Mouse (Mus musculus) ES-E14 (cell line): ENCODE results near the gene Serinc3. TPM values are rescaled to one million over a fixed set of nuclear protein-coding genes. Genes with fewer than 3 reads are reported as not detected.

ENCODE experiments used
- DNase-seq: peaks from one replicate; pipeline ENCODE4 v3.0.0-alpha.2; 2013; ENCODE audit warnings: low read depth, low spot score
- H3K27ac ChIP-seq: 2 replicates; pipeline ENCODE4 v1.5.1; 2012; ENCODE audit warnings: low read depth, mild to moderate bottlenecking, low read length, moderate library complexity, mixed read lengths; ENCODE audit not compliant: poor library complexity, insufficient read depth, severe bottlenecking
- H3K36me3 ChIP-seq: 2 replicates; pipeline ENCODE4 v1.6.1; 2012; ENCODE audit warnings: mild to moderate bottlenecking, low read length, moderate library complexity, mixed read lengths; ENCODE audit not compliant: control insufficient read depth, poor library complexity, insufficient read depth, severe bottlenecking
- H3K4me1 ChIP-seq, 2 experiments: fragments of 150-350 bp in 1 of 2; sonication (generic) in 1 of 2; 2 replicates each; pipeline ENCODE4 v1.6.1; 2012; ENCODE audit warnings: low read length in 2 of 2, mild to moderate bottlenecking in 1 of 2, mixed read lengths in 1 of 2; ENCODE audit not compliant: control insufficient read depth in 2 of 2, insufficient read depth in 2 of 2, poor library complexity in 1 of 2
- H3K4me3 ChIP-seq, 2 experiments: fragments of 150-350 bp in 1 of 2; sonication (generic) in 1 of 2; 2 replicates each; pipeline ENCODE4 v1.5.1; 2012; ENCODE audit warnings: low read length in 2 of 2, low read depth in 1 of 2, mild to moderate bottlenecking in 1 of 2, mixed read lengths in 1 of 2; ENCODE audit not compliant: insufficient read depth in 1 of 2, poor library complexity in 1 of 2, severe bottlenecking in 1 of 2
- H3K9ac ChIP-seq: 2 replicates; pipeline ENCODE4 v1.6.1; 2012; ENCODE audit warnings: low read depth, mild to moderate bottlenecking, low read length, mixed read lengths; ENCODE audit not compliant: poor library complexity, insufficient read depth, severe bottlenecking
- H3K9me3 ChIP-seq: fragments of 150-350 bp; sonication (generic); 2 replicates; pipeline ENCODE4 v1.6.1; 2012; ENCODE audit warnings: low read depth, mild to moderate bottlenecking, low read length; ENCODE audit not compliant: control insufficient read depth, insufficient read depth
- CHD2 ChIP-seq: IDR thresholded peaks from 2 replicates; pipeline ENCODE4 v1.6.1; 2014; ENCODE audit warnings: mild to moderate bottlenecking, low read depth, low read length, inconsistent platforms
- HCFC1 ChIP-seq: IDR thresholded peaks from 2 replicates; pipeline ENCODE4 v1.6.1; 2012; ENCODE audit warnings: low read length, inconsistent platforms, borderline replicate concordance; ENCODE audit not compliant: insufficient read depth
- MAFK ChIP-seq: IDR thresholded peaks from 2 replicates; pipeline ENCODE4 v1.6.1; 2014; ENCODE audit warnings: mild to moderate bottlenecking, low read depth, low read length, inconsistent platforms; ENCODE audit not compliant: insufficient read depth
- ZC3H11A ChIP-seq: IDR thresholded peaks from 2 replicates; pipeline ENCODE4 v1.6.1; 2012; ENCODE audit warnings: low read depth, mild to moderate bottlenecking, inconsistent platforms, low read length, borderline replicate concordance
- ZNF384 ChIP-seq: IDR thresholded peaks from 2 replicates; pipeline ENCODE4 v1.6.1; 2012; ENCODE audit warnings: low read depth, low read length, inconsistent platforms
- in situ Hi-C, 2 experiments: fragments of 600-800 bp; cut with MboI; formaldehyde crosslinking; loops; one replicate each; pipeline ENCODE4 v1.15.1; 2025; ENCODE audit warnings: low sequenced_read_pairs in 2 of 2, inconsistent platforms in 1 of 2; ENCODE audit not compliant: unreplicated experiment in 2 of 2
- total RNA-seq: library from RNA; depleted of rRNA; stranded (reverse); fragments of 300-350 nt; gene quantifications from 2 replicates; pipeline ENCODE4 v1.2.3, GENCODE M21; 2012

Serinc3 gene
- total RNA-seq, 1 experiment = 59.3 TPM

GRCm38 (mm10) chr2:163685761-163686200, 40.9 kb upstream of the Serinc3 start:
- Histone ChIP-seq H3K9me3 (no peaks in the 10 kb centered on the region), H3K9ac (no peak overlapping the region), H3K4me1 (no peaks in the 10 kb centered on the region; a peak in 1 of 4 replicates), H3K27ac (no peak overlapping the region), H3K4me3 (no peak overlapping the region), H3K36me3 (no peaks in the 10 kb centered on the region)
- TF ChIP-seq HCFC1 (no peak), ZC3H11A (no peak), MAFK (no peak), CHD2 (no peak), ZNF384 (no peak)
- no peak for DNase-seq
- in situ Hi-C loops = no loop called here

GRCm38 (mm10) chr2:163685287-163685686, 40.4 kb upstream of the Serinc3 start:
- TF ChIP-seq CHD2 (no peak), MAFK (no peak), ZC3H11A (no peak), HCFC1 (no peak)
- no peaks in the 10 kb centered on the region for H3K9me3 ChIP-seq
- in situ Hi-C loops = no loop called here
- DNase-seq = no peak
- no peak overlapping the region for H3K4me3 ChIP-seq
- H3K27ac ChIP-seq = no peak overlapping the region
- no peak overlapping the region for H3K9ac ChIP-seq
- no peaks in the 10 kb centered on the region for H3K4me1 ChIP-seq
- H3K36me3 ChIP-seq = no peaks in the 10 kb centered on the region

GRCm38 (mm10) chr2:163682344-163682743, 37.4 kb upstream of the Serinc3 start:
- Histone ChIP-seq H3K4me1 (no peaks in the 10 kb centered on the region), H3K27ac (no peak overlapping the region), H3K36me3 (no peaks in the 10 kb centered on the region), H3K4me3 (no peak overlapping the region), H3K9ac (no peak overlapping the region), H3K9me3 (no peaks in the 10 kb centered on the region)
- TF ChIP-seq ZC3H11A (no peak), ZNF384 (no peak), CHD2 (no peak)
- no peak for DNase-seq
- in situ Hi-C loops = no loop called here

- H3K4me1 ChIP-seq = no peaks in the 10 kb centered on the region
- no peak overlapping the region for H3K27ac ChIP-seq
- no peak for TF ChIP-seq CHD2
- DNase-seq = no peak
- H3K36me3 ChIP-seq = no peaks in the 10 kb centered on the region
- in situ Hi-C loops = no loop called here
- no peaks in the 10 kb centered on the region for H3K9me3 ChIP-seq
- H3K9ac ChIP-seq = no peak overlapping the region
- no peak overlapping the region for H3K4me3 ChIP-seq
These were observed 31.8 kb upstream of the Serinc3 start for GRCm38 (mm10) chr2:163676745-163677144.

GRCm38 (mm10) chr2:163676321-163676720, 31.4 kb upstream of the Serinc3 start:
- no peak for TF ChIP-seq CHD2
- TF ChIP-seq ZNF384 = no peak
- no peak for TF ChIP-seq ZC3H11A
- TF ChIP-seq HCFC1 = no peak
- no peak for TF ChIP-seq MAFK
- DNase-seq = no peak
- no peaks in the 10 kb centered on the region for H3K4me1 ChIP-seq
- in situ Hi-C loops = no loop called here
- H3K9ac ChIP-seq = no peak overlapping the region
- H3K4me3 ChIP-seq = no peak overlapping the region
- H3K27ac ChIP-seq = no peak overlapping the region
- H3K9me3 ChIP-seq = no peaks in the 10 kb centered on the region
- no peaks in the 10 kb centered on the region for H3K36me3 ChIP-seq
